Mouse (Mus musculus): ENCODE measurements around the gene Hspb1.

DNA sequence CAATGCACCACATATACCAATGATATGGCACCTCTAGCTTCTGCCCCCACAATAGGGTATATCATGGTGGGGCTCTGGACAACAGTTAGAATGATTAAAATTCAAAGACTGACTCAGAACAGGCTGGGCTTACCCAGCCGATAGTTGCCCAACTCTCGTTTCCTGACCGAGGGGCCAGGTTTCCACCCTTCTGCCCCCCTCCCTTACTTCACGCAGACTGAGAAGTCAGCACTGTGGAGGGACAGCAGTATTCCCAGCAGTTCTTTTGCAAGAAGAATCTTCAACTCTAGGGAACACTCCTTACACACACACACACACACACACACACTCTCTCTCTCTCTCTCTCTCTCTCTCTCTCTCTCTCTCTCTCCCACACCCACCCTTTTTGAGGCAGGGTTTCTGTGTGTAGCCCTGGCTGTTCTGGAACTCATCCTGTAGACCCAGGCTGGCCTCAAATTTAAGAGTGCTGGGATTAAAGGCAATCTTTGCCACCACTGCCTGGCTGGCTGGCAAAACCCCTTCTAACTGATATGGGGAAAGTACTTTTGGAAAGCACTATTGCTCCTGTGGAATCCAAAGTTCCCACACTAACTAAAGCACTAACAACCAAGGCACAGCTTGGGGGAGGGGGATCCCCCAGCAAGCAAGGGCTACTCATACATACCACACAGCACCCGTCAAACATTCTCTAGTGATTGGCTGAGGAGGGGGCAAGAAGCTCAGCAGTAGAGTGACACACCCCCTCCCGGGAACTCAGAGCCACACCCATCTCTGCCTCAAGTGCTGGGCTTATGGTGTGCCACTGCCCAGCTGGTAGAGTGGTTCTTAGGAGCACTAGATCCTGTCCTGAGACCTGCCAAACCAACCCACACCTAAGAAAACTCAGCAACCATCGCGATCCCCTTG lies 17.9 kb downstream of the Hspb1 start:
- TF ChIP-seq GATA1 (IDR thresholded peaks at IDR 0.05; ENCODE audit: low read length) (no peak), TAL1 (IDR thresholded peaks at IDR 0.05; ENCODE audit: low read length) (no peak)
